Mouse (Mus musculus) skeletal muscle tissue, adult 2 months (tissue): ENCODE results near the gene Zbtb34.

Experiments
- DNase-seq: peaks from one replicate; pipeline ENCODE4 v3.0.0-alpha.2; 2012; ENCODE audit warnings: low read depth, low spot score

Zbtb34 gene

DNA sequence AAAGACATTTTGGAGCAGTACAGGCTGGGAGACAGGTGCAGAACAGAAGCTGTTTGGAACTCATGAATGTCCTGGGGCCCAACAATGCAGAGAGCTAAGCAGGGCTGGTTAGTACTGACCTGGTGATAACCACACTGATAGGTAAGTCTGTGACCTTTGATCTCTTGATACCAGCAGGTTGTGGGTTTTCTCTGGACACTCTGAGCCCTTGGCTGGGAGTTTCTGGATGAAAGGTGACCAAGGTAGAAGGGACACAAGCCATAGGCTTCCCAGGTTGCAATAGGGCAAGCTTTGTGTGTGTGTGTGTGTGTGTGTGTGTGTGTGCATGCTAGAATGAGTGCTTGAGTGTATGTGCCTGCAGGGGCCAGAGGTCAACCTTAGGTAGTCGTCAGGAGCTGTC is 15.7 kb upstream of the Zbtb34 start:
- DNase-seq, result no peak

DNA sequence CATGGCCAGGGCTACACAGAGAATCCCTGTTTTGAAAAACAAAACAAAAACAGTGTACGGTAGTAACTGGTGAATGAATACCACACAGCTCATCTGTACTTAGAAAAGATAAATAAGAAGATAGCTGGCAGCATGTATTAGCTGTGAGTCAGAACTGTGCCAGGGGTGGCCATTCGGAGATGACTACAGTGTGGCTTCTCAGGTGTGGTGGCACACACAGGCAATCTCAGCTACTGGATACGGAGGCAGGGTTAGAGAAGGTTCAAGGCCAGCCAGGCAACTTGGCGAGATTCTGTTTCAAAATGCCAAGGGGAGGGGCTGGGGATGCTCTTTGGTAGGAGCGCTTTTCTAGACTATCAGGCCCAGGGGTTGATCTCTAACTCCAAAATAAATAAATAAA is 14.6 kb upstream of the Zbtb34 start:
- no peak for DNase-seq

DNA sequence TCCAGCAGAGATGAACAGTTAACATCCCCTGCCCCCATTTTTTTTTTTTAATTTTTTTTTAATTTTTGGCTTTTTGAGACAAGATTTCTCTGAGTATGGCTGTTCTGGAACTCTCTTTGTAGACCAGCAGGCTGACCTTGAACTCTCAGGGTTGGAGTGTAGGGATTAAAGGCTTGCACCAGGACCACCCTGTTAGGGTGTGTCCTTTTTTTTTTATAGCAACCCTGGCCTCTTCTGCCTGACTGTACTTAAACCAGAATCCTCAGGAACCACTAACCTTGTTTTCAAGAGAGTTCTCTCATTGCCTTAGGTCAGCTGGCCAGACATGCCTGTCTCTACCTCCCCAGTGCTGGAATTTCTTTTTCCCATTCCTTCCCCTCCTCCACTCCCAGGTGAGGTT is 13.7 kb upstream of the Zbtb34 start:
- no peak for DNase-seq

DNA sequence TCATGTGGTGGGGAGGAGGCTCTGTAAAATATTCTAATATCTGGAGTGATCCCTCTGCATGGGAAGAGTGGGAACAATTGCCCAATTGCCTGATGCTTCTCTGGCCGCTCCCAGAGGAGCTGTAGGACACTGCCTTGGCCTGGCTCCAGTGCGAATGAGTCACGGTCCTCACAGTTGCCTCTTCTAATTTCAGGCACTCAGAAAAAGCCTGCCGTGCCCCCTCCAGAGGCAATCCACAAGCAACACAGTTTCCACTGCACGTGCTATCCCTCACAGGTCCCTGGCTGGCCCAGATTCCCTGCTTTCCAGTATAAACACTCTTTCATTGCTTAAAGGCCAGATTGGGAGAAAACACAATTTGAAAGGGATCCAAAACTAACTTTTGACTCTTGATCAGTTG is 13.2 kb upstream of the Zbtb34 start:
- DNase-seq, result peak; percentile 83

DNA sequence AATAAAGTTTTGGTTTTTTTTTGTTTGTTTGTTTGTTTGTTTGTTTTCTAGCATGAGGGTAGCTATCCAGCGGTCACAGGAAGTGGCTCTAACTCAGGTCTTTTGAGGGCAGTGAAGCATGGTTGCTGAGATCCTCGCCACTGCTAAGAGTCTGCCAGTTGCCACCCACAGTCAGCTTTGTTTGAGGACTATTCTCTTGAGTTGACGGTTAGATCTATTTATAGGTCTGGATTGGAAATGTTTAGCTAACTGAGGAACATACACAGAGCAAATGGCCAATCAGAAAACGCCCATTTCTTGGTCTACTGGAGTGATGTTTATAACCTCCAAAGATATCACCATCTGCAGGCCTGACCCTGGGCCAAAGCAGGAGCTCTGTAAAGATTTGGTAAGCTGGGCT is 11.6 kb upstream of the Zbtb34 start:
- no peak for DNase-seq

DNA sequence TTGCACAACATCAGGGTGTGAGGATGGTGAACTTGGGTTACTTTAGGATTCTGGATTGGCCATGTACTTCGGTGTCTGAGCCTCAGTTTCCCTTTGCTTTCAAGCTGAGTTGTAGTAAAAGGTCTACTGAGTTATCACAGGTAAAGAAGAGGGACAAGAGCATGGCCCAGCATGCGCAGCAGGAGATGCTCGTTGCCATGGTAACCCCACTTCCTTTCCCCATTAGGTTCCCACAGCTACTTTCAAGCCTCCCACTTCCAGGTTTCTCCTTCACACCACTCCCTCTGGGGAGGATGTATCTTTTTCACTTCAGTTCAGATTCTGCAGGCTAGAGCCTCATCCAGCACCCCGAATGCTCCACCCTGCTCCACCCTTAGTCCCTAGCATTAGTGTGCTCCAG is 9.8 kb upstream of the Zbtb34 start:
- DNase-seq, result no peak

DNA sequence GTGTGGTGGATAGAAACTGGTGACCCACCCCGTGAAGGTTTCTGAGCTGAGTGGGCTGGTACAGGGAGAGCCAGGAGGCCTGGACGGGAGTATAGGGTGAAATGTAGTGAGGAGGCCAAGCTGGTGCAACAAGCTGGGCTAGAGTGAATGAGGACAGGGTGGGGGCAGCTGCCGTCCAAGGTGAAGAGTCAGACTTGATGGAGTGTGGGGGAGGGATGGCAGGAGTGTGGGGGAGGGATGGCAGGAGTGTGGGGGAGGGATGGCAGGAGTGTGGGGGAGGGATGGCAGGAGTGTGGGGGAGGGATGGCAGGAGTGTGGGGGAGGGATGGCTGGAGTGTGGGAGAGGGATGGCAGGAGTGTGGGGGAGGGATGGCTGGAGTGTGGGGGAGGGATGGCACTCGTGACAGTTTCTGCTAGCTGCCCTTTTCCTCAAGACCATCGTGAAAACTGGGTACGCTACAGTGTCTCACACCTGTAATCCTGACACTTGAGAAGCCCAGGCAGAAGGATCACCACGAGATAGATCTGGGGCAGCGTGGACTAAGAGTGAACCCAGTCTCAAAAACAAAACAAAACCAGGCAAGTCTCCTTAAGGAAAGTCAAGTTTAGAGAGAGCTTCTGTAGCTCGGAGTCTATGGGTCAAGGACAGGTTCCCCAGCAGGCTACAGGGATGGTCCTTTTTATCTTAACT is 9.0 kb upstream of the Zbtb34 start:
- no peak for DNase-seq

DNA sequence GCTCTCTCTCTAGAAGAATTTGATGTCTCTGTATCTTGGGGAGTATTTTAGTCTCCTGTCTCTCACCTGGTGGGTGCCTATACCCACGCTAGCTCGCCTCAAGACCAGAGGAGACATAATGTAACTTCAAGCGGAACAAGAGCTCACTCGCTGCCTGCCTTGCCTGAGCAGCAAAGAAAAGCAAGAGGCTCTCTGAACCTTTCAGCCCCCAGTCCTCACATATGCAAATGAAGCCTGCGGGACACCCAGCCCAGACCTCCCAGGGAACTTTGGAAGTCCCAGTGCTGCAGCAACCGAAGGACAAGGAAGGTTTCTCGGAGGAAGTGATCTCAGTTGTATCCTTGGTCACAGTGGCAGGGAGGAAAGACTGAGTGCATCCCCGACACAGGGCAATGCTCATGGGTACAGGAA is 8.4 kb upstream of the Zbtb34 start:
- DNase-seq, result no peak

DNA sequence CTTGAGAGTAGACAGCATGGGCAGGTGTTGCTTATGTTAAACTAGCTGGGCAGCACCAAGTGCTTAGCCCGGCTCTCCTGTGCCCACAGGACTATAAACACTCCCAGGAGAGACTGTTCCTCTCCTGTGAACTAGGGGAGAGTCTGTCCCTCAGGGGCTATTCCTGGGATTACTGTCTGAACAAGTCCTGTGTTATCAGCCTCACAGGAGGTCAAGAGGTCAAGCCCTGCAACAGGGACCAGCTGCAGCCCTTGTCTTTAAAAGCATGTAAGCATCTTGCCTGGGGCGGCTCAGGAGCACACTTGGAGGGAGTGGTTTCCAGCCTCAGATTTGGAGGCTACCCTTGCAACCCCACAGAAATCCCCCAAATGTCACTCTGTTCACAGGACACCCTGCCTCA is 7.3 kb upstream of the Zbtb34 start:
- DNase-seq, result no peak

DNA sequence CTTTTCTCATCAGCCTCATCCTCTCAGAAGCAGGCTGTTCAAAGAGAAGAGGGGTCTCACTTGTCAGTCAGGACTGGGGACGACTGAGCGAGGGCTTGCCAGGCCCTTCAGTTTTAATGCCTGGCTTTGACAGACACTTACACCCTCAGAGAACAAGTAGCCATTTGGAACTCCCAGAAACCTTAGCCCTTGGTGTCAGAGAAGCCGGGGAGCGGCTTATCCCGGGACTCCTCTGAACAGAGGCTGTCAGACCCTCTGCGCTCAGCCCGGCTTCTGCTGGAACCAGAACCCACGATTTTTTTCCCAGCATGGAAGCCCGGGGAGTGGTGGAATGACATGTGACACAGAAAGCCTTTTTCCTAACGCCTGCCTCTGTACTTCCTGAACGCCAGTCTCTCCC is 6.1 kb upstream of the Zbtb34 start:
- DNase-seq, result no peak

DNA sequence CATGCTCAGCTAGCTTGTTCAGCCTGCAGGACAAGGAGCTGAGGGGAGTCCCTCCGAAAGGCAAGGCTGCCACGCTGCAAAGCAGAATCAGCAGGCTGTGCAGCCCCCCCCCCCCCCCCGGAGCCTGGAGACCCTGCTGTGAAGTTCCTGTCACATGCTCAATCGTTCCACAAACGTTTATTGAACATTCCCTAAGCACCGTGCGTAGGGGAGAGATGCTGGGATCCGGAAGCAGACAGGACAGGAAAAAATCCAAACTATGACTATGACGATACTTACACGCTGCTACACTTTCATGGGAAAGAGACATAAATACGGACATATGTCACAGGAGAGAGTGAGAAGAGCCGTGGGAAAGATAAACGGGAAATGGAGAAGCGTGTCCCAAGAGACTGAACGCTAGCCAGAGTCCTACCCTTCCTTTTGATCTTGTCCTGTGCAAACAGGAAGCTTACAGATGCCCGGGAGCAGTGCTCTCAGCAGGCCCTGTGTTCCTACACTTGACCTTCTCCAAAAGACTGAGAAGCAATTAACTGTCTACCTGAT is 5.0 kb upstream of the Zbtb34 start:
- no peak for DNase-seq

DNA sequence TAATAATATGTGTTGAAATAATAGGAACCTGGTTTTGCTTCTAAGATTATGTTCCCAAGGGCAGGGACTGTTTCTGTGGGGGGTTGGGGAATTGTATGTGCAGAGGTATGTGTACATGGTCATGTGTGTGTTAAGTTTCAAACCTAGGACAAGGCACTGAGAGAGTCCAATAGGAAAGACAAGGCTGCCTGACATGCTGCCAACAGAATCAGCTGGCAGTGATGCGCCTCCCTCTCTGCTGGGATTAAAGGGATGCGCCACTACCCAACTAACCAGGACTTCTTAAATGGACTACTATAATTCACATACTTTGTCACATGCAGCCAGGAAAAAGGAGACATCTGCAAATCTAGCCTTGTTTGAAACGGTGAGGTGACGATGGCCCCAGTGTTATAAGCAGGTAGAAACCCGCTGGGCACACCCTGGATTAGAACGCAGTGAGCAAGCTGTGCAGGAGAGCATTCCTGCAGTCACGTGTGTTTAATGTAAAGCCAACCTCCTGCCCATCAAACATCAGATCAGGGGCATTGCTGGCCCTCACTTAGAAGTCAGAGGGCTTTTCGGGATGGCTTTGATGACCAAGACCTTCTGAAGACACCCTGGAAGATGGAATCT is 4.0 kb upstream of the Zbtb34 start:
- no peak for DNase-seq

DNA sequence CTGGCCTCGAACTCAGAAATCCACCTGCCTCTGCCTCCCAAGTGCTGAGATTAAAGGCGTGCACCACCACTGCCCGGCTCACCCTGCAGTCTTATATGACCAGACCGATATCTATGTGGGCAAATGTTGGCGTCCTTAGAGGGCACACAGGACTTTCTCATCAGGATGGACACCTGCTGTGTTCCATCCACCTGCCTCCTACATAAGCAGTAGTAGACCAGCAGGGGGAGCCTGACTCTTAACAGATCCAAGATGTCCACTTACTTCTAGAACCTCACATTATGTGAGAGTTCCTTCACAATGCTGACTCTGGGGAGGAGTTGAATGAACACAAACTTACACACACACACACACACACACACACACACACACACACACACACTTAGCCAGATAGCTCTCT is 1.8 kb upstream of the Zbtb34 start:
- peak; percentile 46 for DNase-seq

DNA sequence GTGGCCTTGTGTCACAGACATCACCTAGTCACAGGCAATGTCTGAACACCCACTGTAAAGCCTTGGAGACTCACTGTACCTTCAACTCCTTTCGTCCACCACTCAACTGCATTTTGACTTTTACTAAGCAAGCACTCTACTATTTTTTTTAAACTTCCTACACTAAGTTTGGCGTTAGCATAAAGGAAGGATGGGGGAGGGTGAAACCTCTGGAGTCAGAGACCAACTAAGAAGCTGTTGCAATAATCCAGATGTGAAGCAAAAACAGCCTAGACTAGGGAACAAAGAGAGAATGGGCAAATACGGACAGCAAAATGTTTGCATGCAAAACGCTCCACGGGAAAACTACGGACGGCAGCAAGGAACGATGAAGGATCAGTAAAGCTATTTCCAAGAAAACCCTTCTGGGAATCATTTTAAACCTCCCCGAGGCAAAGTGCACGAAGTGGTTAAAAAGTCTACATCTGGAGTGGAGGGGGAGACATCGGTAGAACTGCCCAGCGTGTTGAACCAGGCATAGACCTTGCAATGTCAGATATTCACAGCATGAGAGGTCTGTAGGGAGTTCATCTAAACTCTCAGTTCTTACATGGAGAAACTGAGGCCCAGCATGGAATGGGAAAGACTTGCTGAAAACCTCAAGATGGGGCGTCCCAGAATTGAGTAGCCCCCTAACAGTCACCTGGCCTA is 898 bp downstream of the Zbtb34 start:
- no peak for DNase-seq

DNA sequence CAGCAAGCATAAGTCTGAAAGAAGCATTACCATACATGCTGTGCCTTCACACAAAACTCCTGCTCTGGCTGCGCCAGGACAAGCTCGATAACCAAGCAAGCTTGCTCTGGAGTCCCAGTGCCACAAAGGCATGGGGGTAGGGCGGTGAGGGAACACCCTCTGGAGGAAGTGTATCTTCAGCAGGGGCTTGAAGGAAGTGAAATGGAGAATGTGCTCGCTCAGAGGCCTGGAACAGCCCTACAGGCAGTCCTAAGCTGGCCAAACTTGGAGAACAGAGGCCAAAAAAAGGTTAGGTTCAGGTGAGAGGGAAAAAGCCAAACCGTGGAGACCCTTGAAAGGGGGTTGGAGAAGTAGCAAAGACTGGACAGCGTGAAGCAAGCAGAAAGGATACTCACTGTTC is 1.8 kb downstream of the Zbtb34 start:
- no peak for DNase-seq

DNA sequence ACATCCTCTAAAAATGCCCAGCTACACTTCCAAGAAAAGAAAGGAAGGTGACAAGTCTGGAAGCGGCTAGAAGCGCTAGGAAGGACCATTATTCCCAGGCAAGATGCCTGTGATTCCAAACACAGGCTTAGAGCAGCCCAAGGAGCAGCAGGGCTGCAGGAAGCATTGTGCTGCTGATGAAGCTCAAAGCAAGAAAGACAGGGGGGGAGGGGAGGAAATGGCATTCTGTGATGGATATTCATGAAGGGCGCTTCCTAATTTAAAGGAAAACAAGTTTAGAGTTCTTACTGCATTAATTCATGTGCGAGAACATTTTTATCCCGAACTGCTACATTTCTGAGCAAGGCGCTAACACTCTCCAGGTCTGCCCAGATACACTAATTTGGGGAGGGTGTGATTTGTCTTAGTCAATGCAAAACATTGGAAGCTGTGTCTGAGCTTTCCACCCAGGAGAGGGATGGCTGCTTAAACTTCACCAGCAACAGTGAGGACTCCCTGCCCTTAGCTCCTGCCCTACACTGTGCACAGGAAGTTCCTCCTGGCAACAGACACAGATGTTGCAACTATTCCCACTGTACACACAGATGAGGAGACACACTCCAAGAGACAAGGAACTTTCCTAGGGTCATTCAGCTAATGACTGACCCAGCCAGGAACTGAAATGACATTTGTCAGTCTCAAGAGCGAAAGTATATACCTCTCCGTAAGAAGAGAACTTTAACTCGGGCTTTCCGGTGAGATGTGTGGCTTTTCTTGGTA is 4.3 kb downstream of the Zbtb34 start:
- DNase-seq, result no peak

DNA sequence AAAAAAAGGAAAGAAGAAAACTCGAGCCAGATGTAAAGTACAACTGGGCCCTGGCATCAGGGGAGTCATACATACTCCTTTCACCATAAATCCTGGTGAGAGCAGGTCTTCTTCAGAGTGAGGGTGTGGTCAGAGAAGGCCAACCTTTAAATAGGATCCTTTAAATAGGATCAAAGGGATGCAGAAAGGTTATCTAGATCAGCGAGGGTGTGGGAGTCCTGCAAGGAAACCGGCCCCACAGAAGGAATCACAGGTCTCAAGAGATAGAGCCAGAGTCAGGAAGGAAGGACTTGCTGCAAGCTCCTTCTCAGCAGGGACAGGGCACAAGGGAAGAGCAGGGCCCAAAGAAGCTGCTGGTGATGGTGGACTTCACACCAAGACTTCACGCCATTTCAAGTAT is 13.7 kb downstream of the Zbtb34 start:
- DNase-seq, result no peak

DNA sequence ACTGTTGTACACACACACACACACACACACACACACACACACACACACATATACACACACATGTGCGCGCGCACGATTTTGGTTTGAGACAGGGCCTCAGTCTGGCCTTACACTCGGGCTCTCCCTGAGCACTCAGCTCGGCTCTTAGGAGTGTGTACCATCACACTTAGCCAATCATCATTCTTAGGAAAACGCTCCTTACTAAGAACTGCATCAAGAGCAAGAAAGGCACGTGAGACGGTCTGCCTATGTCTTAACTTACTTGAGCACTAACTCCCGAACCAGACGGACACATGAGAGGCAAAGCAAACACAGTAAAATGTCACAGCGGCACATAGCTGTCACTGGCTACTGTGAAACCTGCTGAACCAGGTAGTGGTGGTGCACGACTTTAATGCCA is 17.1 kb downstream of the Zbtb34 start:
- no peak for DNase-seq

DNA sequence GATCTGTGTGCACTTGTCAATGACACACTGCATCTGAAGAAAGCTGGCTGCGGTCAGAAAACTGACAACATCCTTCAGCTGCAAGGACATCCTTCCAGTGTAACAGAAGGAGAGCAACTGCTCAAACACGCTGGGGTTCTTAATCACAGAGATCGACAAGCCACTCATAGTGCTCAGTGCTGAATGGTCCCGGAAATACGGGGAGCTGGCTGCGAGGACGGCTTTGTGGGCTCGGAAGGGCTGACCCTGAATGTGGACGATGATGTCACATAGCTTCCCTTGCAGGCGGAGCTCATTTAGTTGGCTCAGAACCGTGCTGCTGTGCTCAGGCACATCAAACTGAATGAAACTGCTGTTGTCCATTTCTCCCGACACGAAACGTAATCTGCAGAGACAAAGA is 19.0 kb downstream of the Zbtb34 start:
- no peak for DNase-seq

DNA sequence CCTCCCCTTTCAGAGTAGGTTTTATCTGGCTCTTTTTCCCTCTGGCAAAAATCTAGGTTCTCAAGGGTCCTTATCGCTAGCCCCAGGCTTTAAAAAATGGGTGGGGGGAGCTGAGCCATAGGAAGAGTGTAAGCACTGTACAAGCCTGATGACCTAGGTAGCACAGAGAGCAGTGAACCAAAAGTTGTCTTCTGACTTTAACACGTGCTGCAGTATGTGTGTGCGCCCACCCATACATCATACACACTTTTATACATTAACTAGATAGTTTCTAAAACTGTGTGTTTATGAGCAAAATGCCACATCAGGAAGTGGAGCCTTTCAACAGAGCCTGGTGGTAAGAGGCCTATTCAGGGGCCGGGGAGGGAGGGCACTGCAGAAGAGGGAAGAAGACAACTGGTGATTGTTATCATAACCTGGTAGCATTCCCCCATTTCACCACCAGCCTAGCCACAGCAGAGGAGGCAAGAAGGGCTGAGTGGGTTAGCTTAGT is 27.6 kb downstream of the Zbtb34 start:
- DNase-seq, result no peak

DNA sequence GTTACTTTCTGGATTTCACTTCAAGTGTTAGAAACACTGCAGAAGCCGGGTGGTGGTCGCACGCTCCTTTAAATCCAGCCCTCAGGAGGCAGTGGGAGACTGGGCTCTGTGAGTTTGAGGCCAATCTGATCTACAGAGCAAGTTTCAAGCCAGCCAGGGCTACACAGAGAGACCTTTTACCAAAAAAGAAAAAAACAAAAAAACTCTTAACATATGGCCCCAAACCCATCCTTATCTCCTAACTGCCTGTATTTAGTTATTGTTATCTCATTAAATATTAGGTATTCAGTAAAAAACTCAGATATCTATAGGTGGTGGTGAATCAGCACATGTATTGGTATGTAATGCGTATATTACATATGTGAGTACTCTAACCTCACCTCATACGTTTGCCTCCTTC is 28.5 kb downstream of the Zbtb34 start:
- no peak for DNase-seq

DNA sequence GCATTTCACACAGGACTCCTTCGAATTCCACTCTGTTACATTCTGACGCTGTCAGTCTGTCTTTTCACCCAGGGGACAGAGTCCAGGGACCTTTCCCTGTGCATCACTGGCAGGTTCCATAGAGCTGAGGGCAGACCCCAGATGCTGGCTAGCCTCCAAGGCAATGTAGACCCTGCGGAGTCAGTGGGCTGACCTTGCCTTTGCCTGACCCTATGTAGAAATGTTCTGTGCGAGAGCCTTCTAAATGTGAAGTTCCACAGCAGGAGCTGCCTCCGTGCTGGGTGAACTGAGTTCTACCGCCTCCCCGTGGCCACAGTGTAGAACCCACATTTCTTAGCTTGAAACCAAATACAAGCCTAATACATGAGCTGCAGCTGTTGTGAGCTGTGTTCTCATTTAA is 28.9 kb downstream of the Zbtb34 start:
- peak; percentile 40 for DNase-seq
